Mouse (Mus musculus) heart, adult 9 months (tissue): ENCODE data around the gene Tmem245.
A peak's percentile ranks its signal among the peaks of the same experiment; 100 is the strongest.

ENCODE experiments used
- DNase-seq, 2 experiments: peaks; one replicate each; pipeline ENCODE4 v3.0.0; 2022; ENCODE audit warnings: low spot score in 2 of 2

The Tmem245 gene

GRCm38 (mm10) chr4:56946641-56947640, at the start of gene Tmem245:
Gene Tmem245, minus strand, starts transcription at chr4:56947437.
- peak; percentile 91 to 94 for DNase-seq

- DNase-seq: no peak
Measured at GRCm38 (mm10) chr4:56993331-56993730, 46.1 kb upstream of the Tmem245 start.

- no peak for DNase-seq
Measured at GRCm38 (mm10) chr4:56991951-56992350, 44.7 kb upstream of the Tmem245 start.

GRCm38 (mm10) chr4:56990215-56990584, 43.0 kb upstream of the Tmem245 start, which contains the start of gene Frrs1l:
Gene Frrs1l, minus strand, starts transcription at chr4:56990391.
- DNase-seq: no peak

GRCm38 (mm10) chr4:56989431-56990214, 42.4 kb upstream of the Tmem245 start:
- DNase-seq: no peak

- DNase-seq: peak in 1 of 2 experiments; percentile 29
Measured at GRCm38 (mm10) chr4:56965586-56966179, 18.4 kb upstream of the Tmem245 start.

GRCm38 (mm10) chr4:56963687-56964086, 16.4 kb upstream of the Tmem245 start:
- no peak for DNase-seq

- peak; percentile 69 to 71 for DNase-seq
Measured at GRCm38 (mm10) chr4:56961320-56961925, 14.2 kb upstream of the Tmem245 start.

- no peak for DNase-seq
Measured at GRCm38 (mm10) chr4:56957518-56957917, 10.3 kb upstream of the Tmem245 start.

GRCm38 (mm10) chr4:56953235-56953634, 6.0 kb upstream of the Tmem245 start:
- DNase-seq: no peak

- DNase-seq: no peak
Measured at GRCm38 (mm10) chr4:56951701-56952100, 4.5 kb upstream of the Tmem245 start.

GRCm38 (mm10) chr4:56949494-56949893, 2.3 kb upstream of the Tmem245 start:
- peak in 1 of 2 experiments; percentile 47 for DNase-seq

- no peak for DNase-seq
Measured at GRCm38 (mm10) chr4:56946180-56946579, 1.1 kb downstream of the Tmem245 start.

GRCm38 (mm10) chr4:56944286-56944685, 3.0 kb downstream of the Tmem245 start:
- peak; percentile 30 to 54 for DNase-seq

GRCm38 (mm10) chr4:56943258-56943657, 4.0 kb downstream of the Tmem245 start:
- no peak for DNase-seq

GRCm38 (mm10) chr4:56942567-56942966, 4.7 kb downstream of the Tmem245 start:
- DNase-seq: no peak

GRCm38 (mm10) chr4:56941481-56941880, 5.8 kb downstream of the Tmem245 start:
- no peak for DNase-seq

- DNase-seq: no peak
Measured at GRCm38 (mm10) chr4:56937136-56937535, 10.1 kb downstream of the Tmem245 start.

- no peak for DNase-seq
Measured at GRCm38 (mm10) chr4:56935327-56935726, 11.9 kb downstream of the Tmem245 start.

GRCm38 (mm10) chr4:56933154-56933553, 14.1 kb downstream of the Tmem245 start:
- DNase-seq: no peak

GRCm38 (mm10) chr4:56932096-56932495, 15.1 kb downstream of the Tmem245 start:
- DNase-seq: peak; percentile 48 to 50
